Mouse (Mus musculus) adrenal gland, postnatal 4 days (tissue): ENCODE results near the gene Trmt1. TPM values are rescaled to one million over a fixed set of nuclear protein-coding genes. Genes with fewer than 3 reads are reported as not detected.

Experiments used
- DNase-seq, 2 experiments: peaks; one replicate each; pipeline ENCODE4 v3.0.0; 2021 to 2022; ENCODE audit warnings: low spot score in 2 of 2, mixed read lengths in 2 of 2
- total RNA-seq, 2 experiments: library from RNA; stranded (reverse); gene quantifications; 2 replicates each; pipeline ENCODE4 v1.2.3; 2021

The Trmt1 gene
- total RNA-seq, 2 experiments from 2014 or later, result 122 to 124 TPM

DNA sequence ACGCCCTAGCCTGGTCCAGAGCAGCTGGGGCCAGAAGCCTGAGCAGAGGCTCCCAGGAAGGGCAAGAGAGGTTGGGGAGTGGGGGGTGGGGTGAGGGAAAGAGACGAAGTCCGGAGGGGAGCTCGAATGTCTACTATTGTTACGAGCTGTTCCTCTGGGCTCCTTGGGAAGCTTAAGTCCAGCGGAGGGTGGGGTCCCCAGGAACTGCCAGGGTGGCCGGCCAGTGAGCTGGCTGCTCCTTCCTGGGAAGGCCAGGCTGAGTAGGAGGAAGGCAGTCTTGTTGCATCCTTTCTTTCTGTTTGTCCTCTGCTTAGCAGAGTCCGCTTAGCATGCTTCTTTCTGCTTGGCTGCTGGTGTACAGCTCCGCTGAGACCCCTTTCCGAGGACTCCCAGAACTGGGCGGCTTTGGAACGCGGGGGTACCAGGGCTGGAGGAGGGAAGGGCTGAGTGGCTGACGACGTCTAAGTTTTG is 22.0 kb downstream of the Trmt1 start:
- DNase-seq, result no peak

DNA sequence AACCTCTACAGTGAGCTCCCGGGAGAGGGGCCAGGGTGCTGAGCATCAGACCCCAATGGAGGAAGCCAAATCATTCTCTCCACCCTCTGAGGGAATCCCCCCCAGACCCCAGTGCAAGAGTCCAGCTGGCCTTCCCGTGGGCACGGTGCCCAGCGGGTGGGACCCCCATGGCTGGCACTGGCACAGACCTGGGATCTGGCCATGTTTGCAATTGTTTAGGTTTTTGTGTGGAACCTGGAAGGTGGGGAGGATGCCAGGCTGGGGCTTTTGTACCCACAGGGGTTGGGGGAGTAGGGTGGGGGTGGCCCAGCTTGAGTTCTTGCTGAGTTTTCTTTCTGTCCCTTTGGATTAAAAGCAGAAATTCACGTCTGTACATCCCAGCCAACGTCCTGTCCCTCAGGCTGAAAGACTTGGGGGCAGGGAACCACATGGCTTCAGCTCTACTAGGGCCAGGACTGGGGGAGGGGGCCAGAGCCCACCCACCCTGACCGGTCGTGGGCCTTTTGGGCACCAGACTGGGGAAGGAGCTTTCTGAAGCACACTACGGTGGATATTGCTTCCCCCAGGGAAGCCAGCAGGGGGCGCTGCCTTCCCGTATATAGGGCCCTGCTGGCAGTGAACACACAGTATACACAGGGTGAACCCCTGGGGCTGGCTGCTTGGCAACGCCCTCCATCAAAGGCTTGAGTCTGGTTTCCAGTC is 22.8 kb downstream of the Trmt1 start:
- DNase-seq, result peak in 1 of 2 experiments; percentile 74

DNA sequence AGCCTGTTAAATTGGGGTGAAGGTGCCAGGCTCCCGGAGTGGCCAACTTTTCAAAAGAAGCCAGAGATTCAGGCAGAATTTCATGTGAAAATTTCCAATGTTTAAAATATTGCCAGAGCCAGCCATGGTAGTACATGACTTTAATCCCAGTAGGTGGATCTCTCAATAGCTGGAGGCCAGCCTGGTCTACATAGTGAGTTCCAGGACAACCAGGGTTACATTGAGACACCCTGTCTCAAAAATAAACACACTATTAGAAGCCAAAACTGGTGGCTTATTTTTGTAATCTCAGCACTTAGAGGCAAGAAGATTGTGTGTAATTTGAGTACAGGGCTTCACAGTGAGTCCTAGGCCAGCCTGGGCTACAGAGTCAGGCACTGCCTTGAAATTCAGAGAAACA is 23.8 kb downstream of the Trmt1 start:
- no peak for DNase-seq

DNA sequence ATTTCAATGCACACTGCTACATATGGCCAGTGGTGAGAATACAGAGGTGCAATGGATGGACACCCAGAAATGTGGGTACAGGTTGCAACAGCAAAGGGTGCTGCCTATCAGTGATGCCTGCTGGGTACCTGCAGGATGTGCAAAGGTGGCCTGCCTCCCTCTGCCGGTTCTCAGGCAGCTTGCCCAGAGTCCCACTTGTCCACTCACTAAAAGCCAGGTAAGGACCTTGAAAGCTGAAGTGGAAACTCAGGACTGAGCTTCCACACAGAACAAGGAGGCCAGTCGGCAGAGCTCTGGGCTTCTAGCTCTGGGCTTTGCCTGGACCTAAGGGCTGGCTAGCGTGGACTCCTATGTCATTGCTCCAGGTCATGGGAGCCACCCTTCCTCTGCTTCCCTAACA is 25.2 kb downstream of the Trmt1 start:
- DNase-seq, result no peak

- DNase-seq, result no peak
Measured at GRCm38 (mm10) chr8:84711933-84712758, 26.0 kb downstream of the Trmt1 start.

- DNase-seq, result no peak
Measured at GRCm38 (mm10) chr8:84712759-84713120, 26.6 kb downstream of the Trmt1 start.

DNA sequence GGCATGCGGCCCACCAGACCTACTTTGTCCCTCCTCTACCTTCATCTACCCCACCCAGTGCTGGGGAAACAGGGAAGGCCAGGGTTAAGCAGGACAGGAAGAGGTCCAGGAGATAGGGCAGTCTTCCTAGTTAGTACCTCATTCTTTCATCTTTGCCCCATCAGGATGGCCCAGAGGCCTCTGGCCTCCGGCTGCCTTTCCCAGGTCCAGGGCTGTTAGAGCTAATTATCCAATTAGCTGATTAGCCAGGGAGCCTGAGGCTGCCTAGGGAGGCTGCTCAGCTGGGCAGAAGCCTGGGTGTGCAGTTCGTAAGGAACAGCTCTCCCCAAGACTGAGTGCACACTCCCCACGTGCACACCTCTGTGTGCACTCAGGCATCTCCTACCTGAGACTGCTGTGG is 27.3 kb downstream of the Trmt1 start:
- DNase-seq, result no peak

- DNase-seq, result no peak
Measured at GRCm38 (mm10) chr8:84714161-84714560, 28.1 kb downstream of the Trmt1 start.

DNA sequence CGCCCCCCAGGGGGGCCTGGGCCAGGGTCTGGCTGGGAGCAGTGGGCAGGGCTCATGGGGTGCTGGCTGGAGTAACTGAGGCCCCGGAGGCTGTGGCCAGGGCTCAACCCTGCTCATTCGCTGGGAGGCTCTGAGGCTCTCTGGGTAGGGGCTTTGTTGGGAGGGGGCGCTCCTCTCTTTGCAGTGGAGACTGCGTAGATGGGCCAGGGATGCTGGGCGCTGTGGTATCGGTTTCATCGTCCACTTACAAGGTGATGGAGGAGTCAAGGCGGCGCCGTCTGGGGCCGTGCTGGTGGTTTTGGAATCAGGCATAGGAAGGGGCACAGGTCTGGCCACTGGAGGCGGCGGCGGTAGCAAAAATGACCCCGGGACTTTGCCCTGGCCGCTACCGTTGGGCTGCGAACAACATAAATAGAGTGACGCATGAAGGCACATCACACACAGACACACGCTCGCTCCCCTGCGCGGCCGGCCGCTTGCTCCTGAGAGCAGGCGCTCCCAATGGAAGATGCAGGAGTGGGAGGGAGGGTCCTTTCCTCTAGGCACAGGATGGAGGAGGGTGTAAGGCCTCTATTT is 29.9 kb downstream of the Trmt1 start:
- no peak for DNase-seq

- DNase-seq, result no peak
Measured at GRCm38 (mm10) chr8:84716790-84717189, 30.7 kb downstream of the Trmt1 start.

GRCm38 (mm10) chr8:84718476-84718875 is 32.4 kb downstream of the Trmt1 start:
- DNase-seq, result no peak

DNA sequence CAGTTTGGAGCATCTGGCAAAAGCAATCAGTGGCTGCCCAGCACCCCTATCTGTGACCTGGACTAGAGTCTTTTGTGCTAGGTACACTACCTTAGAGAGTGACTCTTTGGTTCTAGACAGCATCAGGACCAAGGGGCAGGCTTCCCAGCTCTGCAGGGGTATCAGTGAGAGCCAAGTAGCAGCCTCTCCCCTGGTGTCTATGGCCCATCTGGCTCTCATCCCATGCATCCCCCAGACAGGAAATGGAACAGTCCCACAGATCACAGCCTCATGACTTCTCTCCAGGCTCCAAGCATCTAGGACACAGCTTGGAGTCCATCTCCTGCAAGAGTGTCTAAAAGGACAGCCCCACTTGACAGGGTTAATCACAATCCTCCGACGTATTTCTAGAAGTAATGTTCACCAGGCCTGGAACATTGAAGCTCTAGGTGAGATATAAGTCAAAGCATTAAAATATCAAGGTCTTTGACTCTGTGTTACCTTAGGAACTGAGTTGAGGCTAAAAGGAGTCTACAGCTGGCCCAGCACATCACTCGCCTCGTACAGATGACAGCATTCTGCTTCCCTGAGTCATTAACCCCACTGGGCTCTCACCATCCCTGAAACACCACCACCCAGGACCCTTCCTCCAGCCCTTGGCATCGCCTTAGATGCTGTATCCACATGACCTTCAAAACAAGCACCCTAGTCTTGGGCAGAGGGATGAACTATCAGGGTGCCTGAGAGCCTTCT is 33.0 kb downstream of the Trmt1 start:
- no peak for DNase-seq

GRCm38 (mm10) chr8:84722530-84722849 is 36.4 kb downstream of the Trmt1 start:
- no peak for DNase-seq

GRCm38 (mm10) chr8:84722850-84723570 is 36.9 kb downstream of the Trmt1 start, which contains the start of gene G430095P16Rik:
G430095P16Rik (plus strand) TSS chr8:84723007.
- DNase-seq, result no peak

DNA sequence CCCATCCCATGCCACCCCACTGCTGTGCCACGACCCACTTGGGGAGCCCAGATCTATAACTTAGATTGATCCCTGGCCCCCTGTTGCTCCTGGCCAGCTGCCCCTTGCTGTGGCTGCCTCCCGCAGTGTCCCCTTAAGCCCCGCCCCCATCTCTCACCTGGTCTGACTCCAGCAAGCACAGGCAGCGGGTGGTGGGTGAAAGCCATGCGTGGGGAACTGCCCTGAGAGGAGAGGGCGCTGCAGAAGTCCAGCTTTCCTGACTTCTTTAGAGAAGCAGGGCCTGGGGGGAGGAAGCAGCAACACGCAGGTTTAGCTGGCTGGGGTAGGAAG is 37.4 kb downstream of the Trmt1 start:
- no peak for DNase-seq

GRCm38 (mm10) chr8:84724683-84725082 is 38.6 kb downstream of the Trmt1 start:
- DNase-seq, result no peak

DNA sequence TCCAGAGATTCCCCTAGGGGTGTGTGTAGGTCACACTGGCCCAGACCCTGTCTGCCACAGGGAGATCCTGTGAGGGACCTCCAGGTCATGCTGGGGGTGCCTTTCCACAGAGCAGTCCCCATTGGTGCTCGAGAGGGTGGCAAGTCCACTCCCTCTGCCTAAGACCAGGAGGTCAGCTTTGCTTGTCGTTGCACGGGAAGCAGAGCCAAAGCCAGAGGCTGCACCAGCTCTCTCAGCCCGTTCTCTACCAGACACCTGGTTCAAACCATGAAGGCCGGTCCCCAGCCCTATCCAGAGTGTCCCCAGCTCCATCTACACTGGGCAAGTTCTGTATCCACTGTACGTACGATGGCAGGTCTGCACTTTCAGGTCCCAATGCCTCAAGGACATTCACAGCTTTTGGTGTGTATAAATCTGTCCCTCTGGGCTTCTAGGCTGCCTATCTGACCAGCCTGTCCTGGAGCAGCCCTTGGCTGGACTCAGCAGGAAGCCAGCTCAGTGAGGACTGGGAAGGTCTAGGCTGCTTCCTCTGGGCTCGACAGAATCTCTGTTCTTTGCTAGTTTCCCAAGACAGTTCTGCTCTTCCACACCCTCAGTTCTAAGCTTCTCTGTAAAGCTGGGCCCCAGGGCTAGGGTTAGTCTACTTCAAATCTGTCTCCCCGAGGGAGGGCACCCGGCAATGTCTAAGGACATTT is 39.3 kb downstream of the Trmt1 start:
- DNase-seq, result no peak

- DNase-seq, result no peak
Measured at GRCm38 (mm10) chr8:84725941-84726259, 39.8 kb downstream of the Trmt1 start.

DNA sequence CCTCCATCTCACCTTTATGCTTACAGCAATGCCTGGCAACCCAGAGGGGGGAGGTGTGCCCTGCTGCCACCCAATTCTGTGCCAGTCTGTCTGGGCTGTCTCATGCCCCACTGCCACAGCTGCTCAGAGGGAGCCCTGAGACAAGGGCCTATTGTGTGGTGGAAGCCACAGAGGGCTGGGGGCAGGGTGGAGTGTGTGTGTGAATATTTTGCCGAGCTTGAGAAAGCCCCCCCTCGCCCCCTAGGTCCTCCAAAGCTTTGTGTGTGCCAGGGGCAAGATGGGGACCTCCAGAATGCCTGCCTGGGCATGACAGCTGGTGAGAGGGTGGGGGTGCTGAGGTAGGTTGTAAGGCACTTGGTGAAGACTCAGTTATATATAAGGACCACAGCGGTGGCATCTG is 42.4 kb downstream of the Trmt1 start:
- no peak for DNase-seq

DNA sequence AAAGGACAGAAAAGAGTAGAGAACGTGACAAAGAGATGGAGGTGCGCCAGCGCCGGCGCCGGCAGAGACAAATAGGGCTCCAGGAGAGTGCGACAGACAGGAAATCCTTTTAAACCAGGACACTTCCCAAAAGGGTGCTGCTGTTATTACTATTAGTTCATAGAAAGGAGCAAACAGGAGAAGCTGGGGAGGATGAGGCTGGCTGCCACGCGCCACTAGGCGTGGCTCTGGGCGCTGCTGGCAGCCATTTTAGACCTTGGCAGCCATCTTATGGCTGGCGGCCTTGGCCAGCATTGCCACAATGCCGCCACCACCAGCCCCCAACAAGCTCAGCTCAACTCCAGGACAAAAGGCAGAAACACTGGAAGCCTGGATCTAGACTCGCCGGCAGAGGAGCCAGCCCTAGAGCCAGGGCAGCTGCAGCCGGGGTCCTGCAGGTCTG is 43.8 kb downstream of the Trmt1 start:
- DNase-seq, result no peak
